Mouse (Mus musculus) spleen, adult 2 months (tissue): ENCODE results near the gene Fgfr2.

Experiments used
- CTCF ChIP-seq: fragments of 200-500 bp; IDR thresholded peaks from 2 replicates; pipeline ENCODE4 v1.5.1; 2011; ENCODE audit warnings: mild to moderate bottlenecking, inconsistent platforms; ENCODE audit not compliant: insufficient read depth, insufficient read length, insufficient replicate concordance; ENCODE audit errors: extremely low read depth
- POLR2A ChIP-seq: fragments of 200-500 bp; IDR thresholded peaks from 2 replicates; pipeline ENCODE4 v1.6.1; 2011; ENCODE audit warnings: low read depth, low read length, inconsistent platforms

DNA sequence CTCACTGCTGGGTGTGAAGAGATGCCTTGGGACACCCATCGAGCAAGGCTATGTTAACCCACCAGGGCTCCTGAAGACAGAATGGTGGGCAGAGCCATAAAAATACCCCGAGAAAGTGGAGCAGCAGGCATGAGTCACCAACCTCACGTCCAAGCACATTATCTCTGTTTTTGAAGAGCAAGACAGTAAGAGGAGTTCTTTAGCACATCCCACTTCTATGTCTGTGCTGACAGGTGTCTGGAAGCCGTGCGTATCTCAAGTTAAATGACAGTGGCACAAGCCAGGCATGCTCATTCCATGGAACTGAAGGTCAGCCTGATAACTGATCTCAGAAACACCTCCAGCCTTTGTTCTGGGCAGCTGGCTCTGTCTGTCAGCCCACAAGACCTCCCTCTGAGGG is 1055.2 kb downstream of the Fgfr2 start:
- no peak for TF ChIP-seq CTCF
- TF ChIP-seq POLR2A, result no peak
